Mouse (Mus musculus): ENCODE results near the gene Vgll4.

Gene Vgll4

DNA sequence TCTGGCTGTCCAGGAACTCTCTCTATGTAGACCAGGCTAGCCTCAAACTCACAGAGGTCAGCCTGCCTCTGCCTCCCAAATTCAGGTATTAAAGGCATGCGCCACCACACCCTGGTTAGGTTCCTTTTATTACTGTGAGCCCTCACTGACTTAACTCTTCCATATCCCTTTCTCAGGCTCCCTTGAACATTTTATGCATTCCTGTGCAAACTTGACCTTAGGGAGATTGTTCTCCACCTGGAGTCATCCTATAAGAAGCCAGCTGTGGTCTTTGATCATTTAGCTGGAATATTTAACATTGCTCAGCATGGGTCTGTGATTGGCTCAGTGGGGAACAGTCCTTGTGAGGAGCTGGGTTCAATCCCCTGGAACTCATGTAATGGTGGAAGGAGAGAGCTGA, 4.5 kb upstream of the Vgll4 start:
- no peak for DNase-seq (ENCODE audit: low spot score in 2 of 2)

DNA sequence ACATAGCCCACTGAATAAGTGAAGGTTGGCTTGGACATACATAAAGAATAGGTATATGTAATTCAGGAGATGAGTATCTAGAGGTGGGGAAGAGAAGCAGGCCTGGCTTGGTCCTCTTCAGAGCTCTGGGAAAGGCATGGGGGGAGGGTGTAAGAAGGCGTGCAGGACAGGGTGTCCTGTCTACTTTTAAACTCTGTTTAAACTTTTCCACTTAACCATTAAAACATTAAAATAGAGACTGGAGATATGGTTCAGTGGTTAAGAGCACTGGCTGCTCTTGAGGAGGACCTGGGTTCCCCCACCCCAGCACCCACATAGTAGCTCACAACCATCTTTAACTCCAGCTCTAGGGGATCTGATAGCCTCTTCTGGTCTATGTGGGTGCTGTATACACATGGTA, 3.2 kb upstream of the Vgll4 start:
- DNase-seq (ENCODE audit: low spot score in 2 of 2): no peak

DNA sequence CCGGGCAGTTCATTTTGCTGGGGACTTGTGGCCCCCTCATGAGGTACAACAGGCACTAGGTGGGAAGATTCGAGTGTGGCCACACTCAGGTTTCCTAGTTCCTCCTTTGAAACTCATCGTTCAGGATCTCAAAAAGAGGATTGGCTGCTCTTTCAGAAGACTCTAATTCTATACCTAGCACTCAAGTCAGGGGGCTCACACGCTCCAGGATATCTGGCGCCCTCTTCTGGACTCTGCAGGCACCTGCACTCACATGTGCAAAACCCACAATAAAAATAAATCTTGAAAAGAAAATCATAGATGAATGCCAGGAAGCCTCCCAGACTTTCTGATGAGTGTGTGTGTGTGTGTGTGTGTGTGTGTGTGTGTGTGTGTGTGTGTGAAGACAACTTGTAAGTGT, 1.1 kb upstream of the Vgll4 start:
- DNase-seq (ENCODE audit: low spot score in 2 of 2): no peak

DNA sequence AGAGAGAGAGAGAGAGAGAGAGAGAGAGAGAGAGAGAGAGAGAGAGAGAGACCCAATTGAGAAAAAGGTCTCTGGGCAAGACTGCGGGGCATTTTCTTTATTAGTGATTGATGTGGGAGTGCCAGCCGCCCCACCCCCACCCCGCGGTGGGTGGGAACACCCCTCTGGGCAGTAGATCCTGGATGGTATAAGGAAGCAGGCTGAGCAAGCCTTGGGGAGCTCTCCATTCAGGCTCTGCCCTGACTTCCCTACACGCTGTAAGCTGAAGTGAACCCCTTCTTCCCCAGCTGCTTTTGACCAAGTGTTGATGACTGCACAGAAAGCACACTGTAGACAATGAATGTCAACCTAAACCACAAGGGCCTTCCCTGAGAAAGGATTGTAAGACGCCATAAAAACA, 592 bp upstream of the Vgll4 start:
- no peak for DNase-seq (ENCODE audit: low spot score in 2 of 2)

DNA sequence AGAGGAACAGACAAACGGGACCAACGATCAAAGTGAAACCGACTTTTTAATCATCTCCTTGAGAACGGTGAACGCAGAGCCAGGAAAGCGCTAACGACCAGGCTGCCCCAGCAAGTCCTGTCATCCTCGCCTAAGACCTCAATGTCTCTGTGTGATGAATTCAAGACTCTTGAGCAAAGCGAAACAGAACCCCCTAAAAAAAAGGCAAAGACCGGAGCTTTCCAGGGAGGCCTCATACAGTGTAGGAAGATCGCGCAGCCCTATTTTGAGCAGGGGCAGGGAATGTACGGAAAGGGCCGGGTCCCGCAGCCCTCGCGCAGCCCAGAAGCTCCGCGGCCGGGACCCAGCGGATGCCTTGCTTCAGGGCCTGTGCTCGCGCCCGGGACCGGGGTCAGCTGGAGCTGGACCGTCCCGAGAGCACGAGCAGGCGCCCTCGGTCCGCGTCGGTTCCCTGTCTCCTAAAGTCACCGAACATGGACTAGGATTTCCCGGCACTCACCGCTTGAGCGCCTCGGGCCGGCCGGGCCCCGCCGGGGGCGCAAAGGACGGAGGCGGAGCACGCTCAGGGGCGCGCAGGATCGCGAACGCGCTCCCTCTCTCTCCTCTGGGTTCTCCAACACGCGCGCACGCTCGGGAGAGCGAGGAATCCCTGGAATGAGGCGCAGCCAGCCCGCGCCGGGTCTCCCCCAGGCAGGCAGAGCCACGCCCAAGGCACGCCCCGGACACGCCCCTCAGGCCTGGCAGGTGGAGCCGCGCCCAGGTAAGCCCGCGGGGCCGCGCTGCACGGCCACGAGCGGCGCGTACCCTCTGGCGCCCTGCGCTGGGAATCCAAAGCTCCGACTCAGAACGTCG, 1.2 kb downstream of the Vgll4 start:
- peak; percentile 90 to 92 for DNase-seq (ENCODE audit: low spot score in 2 of 2)

- DNase-seq (ENCODE audit: low spot score in 2 of 2): no peak
These were observed 2.2 kb downstream of the Vgll4 start for GRCm38 (mm10) chr6:114967623-114968022.

DNA sequence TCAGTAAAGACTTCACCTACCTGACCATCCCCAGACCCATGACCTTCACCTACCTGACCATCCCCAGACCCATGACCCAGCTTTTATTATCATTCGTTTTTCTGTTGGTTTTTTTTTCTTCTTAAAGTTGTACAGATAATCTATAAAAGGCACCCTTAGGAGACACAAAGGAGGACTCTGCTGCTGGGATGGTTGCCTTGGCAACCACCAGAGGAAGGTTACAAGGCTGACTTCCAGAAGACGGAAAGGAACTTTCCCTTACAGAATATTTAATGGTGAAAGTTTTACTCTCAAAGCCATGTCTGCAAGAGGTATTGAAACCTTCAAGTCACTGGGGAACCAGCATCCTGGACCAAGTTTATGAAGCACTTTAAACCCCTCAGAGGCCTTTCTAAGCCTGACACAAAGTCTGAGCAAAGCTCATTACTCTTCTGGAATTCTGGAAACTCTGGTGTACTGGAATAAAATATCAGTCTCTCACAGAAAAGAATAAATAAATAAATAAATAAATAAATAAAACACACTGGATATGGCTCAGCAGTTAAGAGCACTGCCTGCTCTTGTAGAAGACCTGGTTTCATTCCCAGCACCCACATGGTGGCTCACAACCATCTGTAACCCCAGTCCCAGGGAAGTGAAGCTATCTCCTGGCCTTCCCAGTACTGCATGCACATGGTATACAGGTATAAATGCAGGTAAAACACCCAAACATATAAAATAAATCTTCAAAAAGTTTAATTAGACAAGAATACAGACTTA, 3.2 kb downstream of the Vgll4 start:
- DNase-seq (ENCODE audit: low spot score in 2 of 2): no peak

- DNase-seq (ENCODE audit: low spot score in 2 of 2): no peak
These were observed 4.0 kb downstream of the Vgll4 start for GRCm38 (mm10) chr6:114965802-114966201.

- DNase-seq (ENCODE audit: low spot score in 2 of 2): no peak
These were observed 4.4 kb downstream of the Vgll4 start for GRCm38 (mm10) chr6:114965396-114965795.

DNA sequence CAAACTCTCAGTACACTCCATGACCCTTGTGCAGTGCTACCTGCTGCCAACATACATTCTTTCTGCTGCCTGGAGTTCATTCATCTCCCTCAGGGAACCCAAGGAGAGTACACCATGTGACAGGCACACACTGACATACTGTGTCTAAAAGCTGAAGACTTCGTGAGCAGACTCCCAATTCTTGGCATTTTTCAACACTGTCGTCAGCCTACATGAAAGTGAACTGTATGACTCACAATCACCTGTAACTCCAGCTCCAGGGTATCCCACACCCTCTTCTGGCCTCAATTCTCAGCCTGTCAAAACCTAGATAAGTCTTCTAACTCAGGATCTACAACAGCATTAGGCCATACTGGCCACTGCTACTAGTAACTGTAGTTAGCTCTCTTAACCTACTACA, 5.6 kb downstream of the Vgll4 start:
- DNase-seq (ENCODE audit: low spot score in 2 of 2): peak in 1 of 2 experiments; percentile 22

- DNase-seq (ENCODE audit: low spot score in 2 of 2): no peak
These were observed 6.2 kb downstream of the Vgll4 start for GRCm38 (mm10) chr6:114963636-114964035.

DNA sequence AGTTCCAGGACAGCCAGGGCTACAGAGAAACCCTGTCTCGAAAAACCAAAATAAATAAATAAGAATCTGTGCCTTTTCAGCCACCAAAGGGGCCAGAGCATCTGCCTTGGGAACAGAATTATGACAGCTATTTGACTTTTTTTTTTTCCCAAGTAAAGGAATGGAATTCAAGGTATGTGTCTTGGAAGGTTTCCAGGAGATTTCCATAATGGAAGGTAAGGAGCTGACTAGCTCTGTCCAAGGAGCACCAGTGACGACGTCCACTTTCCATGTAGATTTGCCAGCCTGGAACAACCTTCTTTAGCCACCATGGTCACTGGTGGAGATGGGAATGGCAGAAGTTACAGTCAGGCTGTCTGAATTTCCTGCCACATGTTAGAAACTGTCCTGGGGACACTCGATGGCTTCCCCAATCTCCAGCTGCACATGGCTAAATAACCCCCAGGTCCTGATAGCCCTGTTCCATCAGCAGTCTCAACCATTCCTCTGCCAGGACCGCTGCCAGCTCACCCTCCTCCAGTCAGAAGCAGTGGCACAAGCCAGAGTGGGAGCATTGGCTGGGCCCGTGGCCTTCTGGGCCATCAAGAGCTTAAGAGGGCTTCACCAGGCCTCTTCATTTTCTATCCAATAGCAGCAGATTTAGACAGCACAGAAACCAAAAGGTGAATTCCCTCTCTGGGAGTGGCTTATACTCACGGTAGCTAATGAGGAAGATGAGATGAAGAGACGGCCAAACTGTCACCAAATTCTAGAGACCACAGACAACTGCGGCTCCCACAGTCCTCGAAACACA, 8.3 kb downstream of the Vgll4 start:
- no peak for DNase-seq (ENCODE audit: low spot score in 2 of 2)

- DNase-seq (ENCODE audit: low spot score in 2 of 2): no peak
These were observed 10.8 kb downstream of the Vgll4 start for GRCm38 (mm10) chr6:114959012-114959398.

DNA sequence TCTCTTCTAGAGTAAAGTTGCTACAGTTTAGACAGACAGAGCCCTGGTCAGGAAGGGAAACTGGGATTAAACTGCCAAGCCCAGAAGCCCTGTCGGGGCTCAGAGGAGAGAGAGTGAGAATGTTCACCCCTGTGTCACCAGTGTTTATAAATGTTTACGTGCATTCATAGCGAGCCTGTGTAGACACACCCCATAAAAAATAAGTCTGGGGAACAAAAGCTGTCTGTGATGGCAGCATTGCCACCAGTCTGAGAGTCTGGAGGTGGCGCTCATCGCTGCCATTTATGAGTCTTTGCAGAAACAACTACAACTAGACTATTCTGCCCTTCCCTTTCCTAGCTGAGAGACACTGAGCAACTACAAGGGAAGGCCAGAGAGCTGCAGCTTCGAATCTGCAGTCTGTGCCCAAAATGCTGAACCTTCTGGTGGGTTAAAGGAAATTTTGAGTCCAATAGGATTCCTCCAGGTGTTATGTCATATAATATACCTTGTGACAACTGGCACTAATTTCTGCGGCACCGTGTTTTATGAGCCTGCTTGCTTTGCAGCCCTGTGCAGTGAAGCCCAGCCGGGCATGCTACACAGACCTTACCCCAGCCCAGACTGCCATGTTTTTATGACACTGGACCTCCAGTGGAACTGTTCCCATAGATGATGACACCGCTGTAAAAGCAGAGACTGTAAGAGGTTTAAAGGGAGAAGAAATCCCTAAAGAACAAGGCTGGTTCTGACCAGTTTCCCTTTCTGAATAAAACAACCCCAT, 11.4 kb downstream of the Vgll4 start:
- DNase-seq (ENCODE audit: low spot score in 2 of 2): no peak

DNA sequence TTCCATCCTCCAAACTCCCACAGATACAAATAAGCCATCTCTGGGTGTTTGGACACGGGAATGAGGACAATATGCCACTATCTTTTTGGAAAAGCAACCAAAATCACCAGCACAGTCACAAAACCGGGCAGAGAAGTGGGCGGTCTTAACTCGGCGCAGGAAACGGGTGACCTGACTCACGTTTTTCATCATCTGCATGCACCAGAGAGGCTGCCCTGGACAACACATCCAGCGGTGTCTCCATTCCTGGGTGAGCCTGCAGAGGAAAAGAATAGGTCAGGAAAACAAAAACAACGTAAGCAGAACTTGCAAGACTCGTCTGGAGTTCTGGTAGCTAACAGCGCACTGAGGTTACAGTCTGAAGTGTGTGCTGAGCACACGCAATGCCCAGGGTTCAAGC, 12.0 kb downstream of the Vgll4 start:
- DNase-seq (ENCODE audit: low spot score in 2 of 2): no peak

- DNase-seq (ENCODE audit: low spot score in 2 of 2): no peak
These were observed 15.3 kb downstream of the Vgll4 start for GRCm38 (mm10) chr6:114954496-114954895.

- no peak for DNase-seq (ENCODE audit: low spot score in 2 of 2)
These were observed 16.2 kb downstream of the Vgll4 start for GRCm38 (mm10) chr6:114953601-114954000.

DNA sequence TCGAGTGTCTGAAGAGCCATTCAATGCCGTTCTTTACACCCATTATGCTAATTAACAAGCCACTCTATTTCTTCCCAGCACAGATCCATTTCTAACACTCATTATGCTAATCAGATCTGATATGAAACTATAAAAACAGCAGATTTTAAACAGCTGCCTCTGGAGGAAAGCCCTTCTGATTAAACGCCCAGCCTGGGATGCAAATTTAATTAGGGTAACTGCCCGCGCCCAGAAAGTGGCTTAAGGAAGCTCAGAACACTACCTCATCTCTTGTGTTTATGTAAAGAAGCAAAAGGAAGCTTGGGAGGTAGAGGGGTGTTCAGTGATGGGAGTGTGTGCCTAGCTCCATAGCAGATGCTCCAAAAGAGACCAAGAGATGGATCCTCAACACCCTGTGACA, 17.4 kb downstream of the Vgll4 start:
- DNase-seq (ENCODE audit: low spot score in 2 of 2): no peak

GRCm38 (mm10) chr6:114944456-114945438, 25.0 kb downstream of the Vgll4 start:
- DNase-seq (ENCODE audit: low spot score in 2 of 2): no peak

GRCm38 (mm10) chr6:114941201-114941849, 28.5 kb downstream of the Vgll4 start:
- DNase-seq (ENCODE audit: low spot score in 2 of 2): no peak
